Mouse (Mus musculus) stomach, postnatal 0 days (tissue): Measurements from ENCODE around the gene Siah1a. TPM values are rescaled to one million over a fixed set of nuclear protein-coding genes. Genes with fewer than 3 reads are reported as not detected.

Experiments used
- ATAC-seq: fragments of 200-750 bp; cut with Nextera tagmentation; 2 replicates; pipeline ENCODE4 v1.8.0; 2017; ENCODE audit not compliant: low FRiP score, low TSS enrichment
- DNase-seq: peaks from one replicate; pipeline ENCODE4 v3.0.0-alpha.2; 2016; ENCODE audit warnings: low spot score
- H3K27ac ChIP-seq: fragments of 300-500 bp; sonication (generic); replicated peaks from 2 replicates; pipeline ENCODE4 v1.5.1; 2014; ENCODE audit warnings: mild to moderate bottlenecking, control low read depth
- H3K27me3 ChIP-seq: fragments of 300-500 bp; sonication (generic); 2 replicates; pipeline ENCODE4 v1.6.1; 2014; ENCODE audit warnings: low read length; ENCODE audit not compliant: control insufficient read depth, insufficient read depth
- H3K36me3 ChIP-seq: fragments of 300-500 bp; sonication (generic); 2 replicates; pipeline ENCODE4 v1.6.1; 2014; ENCODE audit warnings: low read length, mixed read lengths; ENCODE audit not compliant: control insufficient read depth, insufficient read depth
- H3K4me1 ChIP-seq: fragments of 300-500 bp; sonication (generic); replicated peaks from 2 replicates; pipeline ENCODE4 v1.6.1; 2014; ENCODE audit warnings: antibody characterized with exemption; ENCODE audit not compliant: control insufficient read depth, insufficient read depth
- H3K4me2 ChIP-seq: fragments of 300-500 bp; sonication (generic); replicated peaks from 2 replicates; pipeline ENCODE4 v1.6.1; 2014; ENCODE audit warnings: low read depth, mild to moderate bottlenecking, control low read depth, moderate library complexity
- H3K4me3 ChIP-seq: fragments of 300-500 bp; sonication (generic); 2 replicates; pipeline ENCODE4 v1.5.1; 2014; ENCODE audit warnings: low read depth, low read length, control low read depth
- H3K9ac ChIP-seq: fragments of 300-500 bp; sonication (generic); 2 replicates; pipeline ENCODE4 v1.6.1; 2014; ENCODE audit warnings: mild to moderate bottlenecking, low read length, control low read depth, mixed read lengths
- H3K9me3 ChIP-seq: fragments of 300-500 bp; sonication (generic); 2 replicates; pipeline ENCODE4 v1.6.1; 2016; ENCODE audit warnings: low read length; ENCODE audit not compliant: control insufficient read depth
- CTCF ChIP-seq: IDR thresholded peaks from 2 replicates; pipeline ENCODE4 v1.5.1; 2016; ENCODE audit warnings: antibody characterized with exemption, low read depth, mild to moderate bottlenecking, moderate library complexity
- EP300 ChIP-seq: optimal IDR thresholded peaks from 2 replicates; pipeline ENCODE3; 2016; ENCODE audit warnings: antibody characterized with exemption
- WGBS: fragments of 180-500 bp; shearing (Covaris S2); extraction: QIAGEN DNeasy Blood & Tissue Kit; methylation state at CpG from one replicate; pipeline ENCODE4 v1.1.7; 2014; 5-methylcytosine and 5-hydroxymethylcytosine counted together
- polyA plus RNA-seq: library from polyadenylated mRNA; unstranded; fragments of >200 nt; fragmentation: Nextera tagmentation; extraction: Ambion mirVana; gene quantifications from 2 replicates; pipeline ENCODE4 v1.2.1, GENCODE M21; 2015

Gene Siah1a
- polyA plus RNA-seq, 1 experiment from 2014 or later, result 36.3 TPM

- Histone ChIP-seq H3K4me3 (no peak overlapping the region), H3K9ac (no peak overlapping the region), H3K4me2 (no peak overlapping the region), H3K4me1 (no peaks in the 10 kb centered on the region), H3K27ac (no peak overlapping the region), H3K27me3 (no peaks in the 10 kb centered on the region), H3K36me3 (peaks cover 8% of the 10 kb centered on the region; the same call in 1 of the 2 replicates), H3K9me3 (no peaks in the 10 kb centered on the region)
- no peak for ATAC-seq
- DNase-seq, result no peak
- TF ChIP-seq EP300 (no peak), CTCF (no peak)
- 83% methylated on average over 2 of the region's 2 CpGs for WGBS
These were observed 27.3 kb downstream of the Siah1a start for GRCm38 (mm10) chr8:86718332-86718994.

GRCm38 (mm10) chr8:86713407-86714188 lies 32.1 kb downstream of the Siah1a start:
- no peak for ATAC-seq
- Histone ChIP-seq H3K9me3 (no peaks in the 10 kb centered on the region), H3K9ac (no peak overlapping the region), H3K27me3 (no peaks in the 10 kb centered on the region), H3K4me2 (no peak overlapping the region), H3K36me3 (peaks cover 5% of the 10 kb centered on the region; the same call in 1 of the 2 replicates), H3K4me1 (no peaks in the 10 kb centered on the region), H3K4me3 (no peak overlapping the region), H3K27ac (no peak overlapping the region)
- no peak for TF ChIP-seq EP300
- no peak for DNase-seq
- WGBS, result 72% methylated on average over 14 of the region's 14 CpGs

GRCm38 (mm10) chr8:86712594-86712993 lies 33.1 kb downstream of the Siah1a start:
- no peaks in the 10 kb centered on the region for H3K27me3 ChIP-seq
- no peak for ATAC-seq

GRCm38 (mm10) chr8:86707873-86708272 lies 37.9 kb downstream of the Siah1a start:
- Histone ChIP-seq H3K4me2 (no peak overlapping the region), H3K27me3 (no peaks in the 10 kb centered on the region), H3K36me3 (no peaks in the 10 kb centered on the region), H3K27ac (no peak overlapping the region), H3K9me3 (no peaks in the 10 kb centered on the region), H3K9ac (no peak overlapping the region), H3K4me3 (no peak overlapping the region), H3K4me1 (no peaks in the 10 kb centered on the region)
- no peak for ATAC-seq
- TF ChIP-seq EP300 (no peak), CTCF (no peak)
- DNase-seq, result no peak
- WGBS, result 57% methylated on average over 4 of the region's 4 CpGs

More at GRCm38 (mm10) chr8:86712594-86712993, 33.1 kb downstream of the Siah1a start:
- Histone ChIP-seq H3K9ac (no peak overlapping the region), H3K9me3 (no peaks in the 10 kb centered on the region), H3K4me1 (no peaks in the 10 kb centered on the region), H3K36me3 (peaks cover 5% of the 10 kb centered on the region; the same call in 1 of the 2 replicates), H3K4me3 (no peak overlapping the region), H3K4me2 (no peak overlapping the region), H3K27ac (no peak overlapping the region)
- WGBS, result 82% methylated on average over 3 of the region's 3 CpGs
- TF ChIP-seq CTCF (no peak), EP300 (no peak)
- DNase-seq, result no peak

GRCm38 (mm10) chr8:86706756-86707155 lies 39.0 kb downstream of the Siah1a start:
- Histone ChIP-seq H3K36me3 (no peaks in the 10 kb centered on the region), H3K27ac (no peak overlapping the region), H3K9ac (no peak overlapping the region), H3K4me1 (no peaks in the 10 kb centered on the region), H3K9me3 (no peaks in the 10 kb centered on the region), H3K4me3 (no peak overlapping the region), H3K27me3 (no peaks in the 10 kb centered on the region), H3K4me2 (no peak overlapping the region)
- WGBS, result 69% methylated on average over 5 of the region's 5 CpGs
- no peak for DNase-seq
- no peak for ATAC-seq
- no peak for TF ChIP-seq CTCF
- no peak for TF ChIP-seq EP300

- Histone ChIP-seq H3K9ac (no peak overlapping the region), H3K4me3 (no peak overlapping the region), H3K4me2 (no peak overlapping the region), H3K9me3 (no peaks in the 10 kb centered on the region), H3K36me3 (no peaks in the 10 kb centered on the region), H3K4me1 (no peaks in the 10 kb centered on the region), H3K27ac (no peak overlapping the region), H3K27me3 (no peaks in the 10 kb centered on the region)
- TF ChIP-seq EP300 (no peak), CTCF (no peak)
- whole genome bisulfite sequencing, result 83% methylated on average over 3 of the region's 3 CpGs
- no peak for DNase-seq
- no peak for ATAC-seq
These were observed 40.4 kb downstream of the Siah1a start for GRCm38 (mm10) chr8:86705317-86705716.
